Mouse (Mus musculus) heart, embryonic 11.5 days (tissue): Measurements from ENCODE around the gene Gpbp1. TPM values are rescaled to one million over a fixed set of nuclear protein-coding genes. Genes with fewer than 3 reads are reported as not detected.

Source experiments
- ATAC-seq: fragments of 200-750 bp; cut with Nextera tagmentation; replicated peaks from 2 replicates; pipeline ENCODE4 v1.8.0; 2017; ENCODE audit warnings: moderate library complexity; ENCODE audit not compliant: insufficient number of reproducible peaks, low FRiP score, low TSS enrichment
- H3K27ac ChIP-seq: fragments of 300-500 bp; sonication (generic); 2 replicates; pipeline ENCODE4 v1.5.1; 2014; ENCODE audit warnings: mild to moderate bottlenecking, low read depth, low read length
- H3K27me3 ChIP-seq: fragments of 300-500 bp; sonication (generic); 2 replicates; pipeline ENCODE4 v1.6.1; 2014; ENCODE audit warnings: mild to moderate bottlenecking, low read length, mixed read lengths; ENCODE audit not compliant: control insufficient read depth, insufficient read depth
- H3K36me3 ChIP-seq: fragments of 300-500 bp; sonication (generic); 2 replicates; pipeline ENCODE4 v1.6.1; 2014; ENCODE audit warnings: mild to moderate bottlenecking, low read length, moderate library complexity, mixed read lengths; ENCODE audit not compliant: control insufficient read depth, insufficient read depth
- H3K4me1 ChIP-seq: fragments of 300-500 bp; sonication (generic); 2 replicates; pipeline ENCODE4 v1.6.1; 2014; ENCODE audit warnings: low read length; ENCODE audit not compliant: control insufficient read depth, insufficient read depth
- H3K4me2 ChIP-seq: fragments of 300-500 bp; sonication (generic); 2 replicates; pipeline ENCODE4 v1.6.1; 2014; ENCODE audit warnings: mild to moderate bottlenecking, moderate library complexity
- H3K4me3 ChIP-seq: fragments of 300-500 bp; sonication (generic); 2 replicates; pipeline ENCODE4 v1.5.1; 2014; ENCODE audit warnings: low read depth, low read length
- H3K9ac ChIP-seq: fragments of 300-500 bp; sonication (generic); 2 replicates; pipeline ENCODE4 v1.6.1; 2014; ENCODE audit warnings: mild to moderate bottlenecking, low read depth, low read length, moderate library complexity
- H3K9me3 ChIP-seq: fragments of 300-500 bp; sonication (generic); replicated peaks from 2 replicates; pipeline ENCODE4 v1.6.1; 2016; ENCODE audit warnings: low read length; ENCODE audit not compliant: control insufficient read depth
- WGBS: fragments of 180-500 bp; shearing (Covaris S2); extraction: QIAGEN DNeasy Blood & Tissue Kit; methylation state at CpG from one replicate; pipeline ENCODE4 v1.1.7; 2014; ENCODE audit not compliant: insufficient replicate concordance; 5-methylcytosine and 5-hydroxymethylcytosine counted together
- polyA plus RNA-seq: library from polyadenylated mRNA; unstranded; fragments of >200 nt; fragmentation: Nextera tagmentation; extraction: Ambion mirVana; gene quantifications from 2 replicates; pipeline ENCODE4 v1.2.1, GENCODE M21; 2014

Gene Gpbp1
- 63.6 and 71.4 TPM in 2 replicates for polyA plus RNA-seq

DNA sequence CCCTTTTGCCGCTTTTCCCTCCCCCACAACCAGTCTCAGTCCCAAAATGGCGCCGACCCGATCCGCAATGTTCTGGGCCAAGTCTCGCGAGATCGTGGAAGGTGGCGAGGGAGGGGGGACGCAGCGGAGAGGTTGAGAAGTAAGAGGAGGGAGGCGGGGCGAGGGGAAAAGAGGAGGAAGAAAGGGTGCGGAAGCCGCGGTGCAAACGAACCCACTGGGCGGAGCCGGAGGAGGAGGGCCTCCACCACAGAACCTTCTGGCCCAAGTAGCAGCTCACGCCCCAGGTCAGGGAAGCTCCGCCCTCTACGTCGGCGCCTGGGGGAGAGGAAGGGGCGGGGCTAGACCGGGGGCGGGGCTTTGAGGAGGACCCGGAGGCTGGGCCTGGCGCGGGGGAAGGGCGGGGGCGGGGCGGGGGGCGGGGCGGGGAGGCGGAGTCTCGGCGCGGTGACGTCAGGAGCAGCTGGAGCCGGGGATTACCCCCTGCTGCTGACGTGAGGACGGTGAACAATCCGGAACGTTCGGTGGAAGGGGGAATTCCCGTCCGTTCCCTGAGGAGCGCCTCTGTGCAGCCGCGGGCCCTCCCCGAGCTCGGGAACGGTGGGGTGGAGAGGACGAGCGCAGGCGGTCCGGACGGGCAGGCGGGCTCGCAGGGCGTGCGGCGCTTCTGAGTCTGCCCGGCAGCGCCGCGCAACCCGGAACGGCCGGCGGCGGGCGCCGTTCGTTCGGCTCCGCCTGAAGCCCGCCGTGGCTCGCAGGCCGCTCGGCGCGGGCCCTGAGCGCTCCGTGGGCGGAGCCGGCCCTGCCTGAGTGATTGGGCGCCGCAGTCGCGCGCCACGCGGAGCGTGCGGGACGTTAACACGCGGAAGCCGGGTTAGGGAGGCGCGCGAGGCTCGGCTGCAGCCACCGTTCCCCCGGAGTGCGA, at the start of gene Gpbp1:
Gene Gpbp1, minus strand, starts transcription at position 310 of the 922 bp plus-strand sequence.
- peaks cover 7% of the 10 kb centered on the region; the same call in 1 of the 2 replicates for H3K27me3 ChIP-seq
- peak; percentile 97 for ATAC-seq
- H3K4me2 ChIP-seq: peak within 1 kb of the TSS; percentile 85
- H3K4me3 ChIP-seq: peak within 1 kb of the TSS; percentile 94
- no peaks in the 10 kb centered on the region; the same call in 1 of the 2 replicates for H3K4me1 ChIP-seq
- no peaks in the 10 kb centered on the region for H3K36me3 ChIP-seq
- peak within 1 kb of the TSS; percentile 87 for H3K9ac ChIP-seq
- H3K27ac ChIP-seq: peak within 1 kb of the TSS; percentile 95
- WGBS: under 1% methylated on average over 72 of the region's 109 CpGs
- H3K9me3 ChIP-seq: no peaks in the 10 kb centered on the region

GRCm38 (mm10) chr13:111537718-111538117, 47.8 kb upstream of the Gpbp1 start:
- H3K4me1 ChIP-seq: no peaks in the 10 kb centered on the region
- no peak overlapping the region for H3K4me3 ChIP-seq
- no peaks in the 10 kb centered on the region for H3K27me3 ChIP-seq
- no peak overlapping the region for H3K27ac ChIP-seq
- H3K4me2 ChIP-seq: no peak overlapping the region
- ATAC-seq: no peak
- no peak overlapping the region for H3K9ac ChIP-seq
- H3K9me3 ChIP-seq: no peaks in the 10 kb centered on the region
- no peaks in the 10 kb centered on the region for H3K36me3 ChIP-seq
- 73% methylated on average over 9 of the region's 9 CpGs for WGBS

GRCm38 (mm10) chr13:111536207-111536887, 46.4 kb upstream of the Gpbp1 start:
- no peak for ATAC-seq
- Histone ChIP-seq H3K9ac (no peak overlapping the region), H3K9me3 (no peaks in the 10 kb centered on the region), H3K36me3 (no peaks in the 10 kb centered on the region), H3K4me3 (no peak overlapping the region), H3K27me3 (no peaks in the 10 kb centered on the region), H3K27ac (no peak overlapping the region), H3K4me2 (no peak overlapping the region), H3K4me1 (no peaks in the 10 kb centered on the region)
- 74% methylated on average over 6 of the region's 6 CpGs for WGBS

- Histone ChIP-seq H3K4me3 (no peak overlapping the region), H3K27ac (no peak overlapping the region), H3K9ac (no peak overlapping the region), H3K27me3 (no peaks in the 10 kb centered on the region), H3K9me3 (no peaks in the 10 kb centered on the region), H3K36me3 (no peaks in the 10 kb centered on the region), H3K4me2 (no peak overlapping the region), H3K4me1 (no peaks in the 10 kb centered on the region)
- 62% methylated on average over 6 of the region's 6 CpGs for WGBS
- ATAC-seq: no peak
Observed at GRCm38 (mm10) chr13:111534131-111534530, 44.2 kb upstream of the Gpbp1 start.

- ATAC-seq: no peak
- Histone ChIP-seq H3K9me3 (no peaks in the 10 kb centered on the region), H3K4me2 (no peak overlapping the region), H3K27me3 (no peaks in the 10 kb centered on the region), H3K27ac (no peak overlapping the region), H3K4me3 (no peak overlapping the region), H3K9ac (no peak overlapping the region), H3K4me1 (no peaks in the 10 kb centered on the region), H3K36me3 (no peaks in the 10 kb centered on the region)
- 87% methylated on average over 16 of the region's 16 CpGs for WGBS
Observed at GRCm38 (mm10) chr13:111532178-111532948, 42.5 kb upstream of the Gpbp1 start.

DNA sequence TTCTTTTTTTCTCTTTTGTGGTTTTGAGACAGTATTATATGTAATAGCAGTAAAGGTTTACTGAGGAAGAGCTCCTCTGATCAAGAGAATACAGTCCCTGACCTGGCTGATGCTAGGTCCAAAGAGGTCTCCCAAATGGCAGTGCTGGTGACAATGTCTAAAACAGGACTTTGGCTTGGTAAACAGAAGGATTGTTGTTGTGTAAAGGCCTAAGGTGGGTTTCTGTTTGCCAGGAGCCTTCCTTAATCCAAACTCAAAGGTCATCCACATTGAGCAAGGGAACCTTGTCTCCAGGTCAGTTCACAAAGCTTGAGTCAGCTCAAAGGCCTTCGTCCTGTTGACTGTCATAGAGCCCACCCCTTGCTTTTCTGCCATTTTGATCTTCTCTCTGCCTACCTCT, 41.8 kb upstream of the Gpbp1 start:
- no peak for ATAC-seq

DNA sequence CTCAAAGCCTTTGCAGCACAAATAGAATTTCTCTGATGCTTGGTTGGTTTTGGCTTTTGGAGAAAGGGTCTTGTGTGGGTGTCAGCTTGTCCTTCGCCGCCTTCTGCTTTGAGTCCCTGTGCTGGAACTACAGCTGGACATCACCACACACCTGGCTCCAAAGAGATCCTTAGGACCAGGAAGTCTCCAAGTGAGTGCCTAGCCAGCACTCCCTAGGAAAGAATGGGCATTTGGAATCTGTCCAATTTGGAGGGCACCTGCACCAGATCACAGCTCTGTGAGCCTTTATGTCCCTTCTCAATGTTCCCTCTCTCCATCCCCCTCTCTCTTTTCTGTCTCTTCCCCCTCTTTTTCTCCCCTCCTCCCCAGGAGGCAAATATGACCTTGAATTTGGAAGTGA, 34.4 kb upstream of the Gpbp1 start:
- H3K4me2 ChIP-seq: no peak overlapping the region
- no peak for ATAC-seq
- H3K9ac ChIP-seq: no peak overlapping the region
- H3K4me3 ChIP-seq: no peak overlapping the region
- H3K36me3 ChIP-seq: no peaks in the 10 kb centered on the region
- no peaks in the 10 kb centered on the region for H3K27me3 ChIP-seq
- H3K4me1 ChIP-seq: no peaks in the 10 kb centered on the region
- H3K27ac ChIP-seq: no peak overlapping the region
- H3K9me3 ChIP-seq: no peaks in the 10 kb centered on the region
- WGBS: 73% methylated on average over 2 of the region's 2 CpGs

More for the DNA sequence above, 41.8 kb upstream of the Gpbp1 start:
- 87% methylated on average over 1 of the region's 1 CpGs for WGBS
- Histone ChIP-seq H3K27ac (no peak overlapping the region), H3K4me2 (no peak overlapping the region), H3K36me3 (no peaks in the 10 kb centered on the region), H3K27me3 (no peaks in the 10 kb centered on the region), H3K9ac (no peak overlapping the region), H3K4me1 (no peaks in the 10 kb centered on the region), H3K9me3 (no peaks in the 10 kb centered on the region), H3K4me3 (no peak overlapping the region)

GRCm38 (mm10) chr13:111522336-111522735, 32.4 kb upstream of the Gpbp1 start:
- Histone ChIP-seq H3K9me3 (no peaks in the 10 kb centered on the region), H3K27ac (no peak overlapping the region), H3K36me3 (no peaks in the 10 kb centered on the region), H3K4me2 (no peak overlapping the region), H3K27me3 (no peaks in the 10 kb centered on the region), H3K9ac (no peak overlapping the region), H3K4me3 (no peak overlapping the region), H3K4me1 (no peaks in the 10 kb centered on the region)
- no peak for ATAC-seq
- WGBS: 72% methylated on average over 9 of the region's 9 CpGs
